Mouse (Mus musculus) lung, postnatal 0 days (tissue): ENCODE data around the gene Sp6.

Experiments
- CTCF ChIP-seq: IDR thresholded peaks from 2 replicates; pipeline ENCODE4 v1.5.1; 2016; ENCODE audit warnings: antibody characterized with exemption, mild to moderate bottlenecking
- EP300 ChIP-seq: IDR thresholded peaks from 2 replicates; pipeline ENCODE4 v1.6.1; 2016; ENCODE audit warnings: antibody characterized with exemption, mild to moderate bottlenecking, control low read depth

DNA sequence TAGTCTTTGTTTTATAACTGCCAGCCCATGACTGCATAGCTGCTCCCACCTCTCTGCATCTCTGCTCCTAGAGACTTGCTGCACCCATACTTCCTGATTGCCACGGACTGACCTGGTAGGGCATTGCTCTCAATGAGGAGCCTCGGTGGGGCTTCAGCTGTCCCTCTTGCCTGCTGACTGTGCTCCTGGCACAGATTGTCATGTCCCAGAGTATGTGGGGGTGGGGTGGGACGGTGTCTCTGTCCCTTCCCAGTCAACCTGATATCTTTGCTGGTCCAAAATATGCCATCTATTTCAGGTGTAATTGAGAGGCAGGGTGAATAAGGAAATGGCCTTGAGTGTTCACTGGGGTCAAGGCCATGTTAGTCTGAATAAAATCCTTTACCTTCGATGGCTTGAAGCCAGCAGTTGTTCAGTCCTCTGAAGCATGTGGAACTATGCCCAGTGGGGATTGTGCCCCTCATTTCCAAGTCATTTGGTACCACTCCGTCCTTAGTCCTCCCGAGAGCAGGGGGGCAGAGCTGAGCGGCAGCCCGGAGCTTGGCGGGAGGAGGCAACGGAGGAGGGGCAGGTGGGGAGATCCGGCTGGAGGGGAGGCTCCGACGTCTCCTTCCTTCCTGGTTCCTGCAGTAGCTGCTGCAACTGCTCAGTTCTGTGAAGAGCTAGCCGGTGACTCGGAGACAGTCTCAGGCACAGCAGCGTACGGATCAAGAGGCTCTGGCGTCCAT is 37.2 kb downstream of the Sp6 start, which contains the start of gene Osbpl7:
- TF ChIP-seq CTCF (peak; percentile 58), EP300 (no peak)
